Mouse (Mus musculus): ENCODE measurements at regions not wholly inside any gene's neighbourhood (a gene's known extent, or its start where the extent isn't known, plus 50 kb on each side); places are given as distances from the start of the nearest gene placed in this dataset.

GRCm38 (mm10) chr5:50990822-50991537, 576.5 kb downstream of the Ppargc1a start:
- TF ChIP-seq CTCF (IDR thresholded peaks at IDR 0.05; ENCODE audit: control insufficient read depth, insufficient read depth, insufficient read length) (no peak), USF1 (IDR thresholded peaks at IDR 0.05; ENCODE audit: low read depth) (no peak), MYOD1 (IDR thresholded peaks at IDR 0.05; ENCODE audit: control insufficient read depth, insufficient read length, low read depth) (no peak), MAX (IDR thresholded peaks at IDR 0.05) (no peak), FOSL1 (IDR thresholded peaks at IDR 0.05; ENCODE audit: insufficient read depth, low read length, poor library complexity, severe bottlenecking) (peak; percentile 12), MYOG (IDR thresholded peaks at IDR 0.05; ENCODE audit: control insufficient read depth, extremely low read depth, insufficient read length) (no peak), CEBPB (IDR thresholded peaks at IDR 0.05; ENCODE audit: low read depth) (no peak)
